Mouse (Mus musculus) neural tube, embryonic 11.5 days (tissue): Measurements from ENCODE around the gene Olfr601. TPM values are rescaled to one million over a fixed set of nuclear protein-coding genes. Genes with fewer than 3 reads are reported as not detected.
"Not testable (repeated sequence)": the region's sequence is repeated elsewhere in the genome, so short reads cannot be mapped to it uniquely, and the experiment has no call there.

Experiments used
- ATAC-seq: fragments of 200-750 bp; cut with Nextera tagmentation; 2 replicates; pipeline ENCODE4 v1.8.0; 2017; ENCODE audit warnings: moderate number of reproducible peaks, mild to moderate bottlenecking, moderate TSS enrichment, moderate library complexity; ENCODE audit not compliant: insufficient read depth, low FRiP score, low TSS enrichment
- DNase-seq: peaks from one replicate; pipeline ENCODE4 v3.0.0-alpha.2; 2015; ENCODE audit warnings: low spot score
- H3K27ac ChIP-seq: fragments of 300-500 bp; sonication (generic); 2 replicates; pipeline ENCODE4 v1.5.1; 2014; ENCODE audit warnings: low read depth, mild to moderate bottlenecking, low read length
- H3K27me3 ChIP-seq: fragments of 300-500 bp; sonication (generic); 2 replicates; pipeline ENCODE4 v1.6.1; 2014; ENCODE audit warnings: mild to moderate bottlenecking, low read length, mixed read lengths; ENCODE audit not compliant: control insufficient read depth, insufficient read depth
- H3K36me3 ChIP-seq: fragments of 300-500 bp; sonication (generic); 2 replicates; pipeline ENCODE4 v1.6.1; 2014; ENCODE audit warnings: mild to moderate bottlenecking, low read length, moderate library complexity, mixed read lengths; ENCODE audit not compliant: control insufficient read depth, insufficient read depth
- H3K4me1 ChIP-seq: fragments of 300-500 bp; sonication (generic); 2 replicates; pipeline ENCODE4 v1.6.1; 2014; ENCODE audit warnings: low read length, mixed read lengths; ENCODE audit not compliant: control insufficient read depth, insufficient read depth
- H3K4me2 ChIP-seq: fragments of 300-500 bp; sonication (generic); 2 replicates; pipeline ENCODE4 v1.6.1; 2014; ENCODE audit warnings: low read depth, mild to moderate bottlenecking, moderate library complexity
- H3K4me3 ChIP-seq: fragments of 300-500 bp; sonication (generic); 2 replicates; pipeline ENCODE4 v1.5.1; 2014; ENCODE audit warnings: low read depth, low read length
- H3K9ac ChIP-seq: fragments of 300-500 bp; sonication (generic); 2 replicates; pipeline ENCODE4 v1.6.1; 2014; ENCODE audit warnings: mild to moderate bottlenecking, low read length
- H3K9me3 ChIP-seq: fragments of 300-500 bp; sonication (generic); 2 replicates; pipeline ENCODE4 v1.6.1; 2016; ENCODE audit warnings: low read length; ENCODE audit not compliant: control insufficient read depth
- WGBS: fragments of 180-500 bp; shearing (Covaris S2); extraction: QIAGEN DNeasy Blood & Tissue Kit; methylation state at CpG from one replicate; pipeline ENCODE4 v1.1.7; 2014; 5-methylcytosine and 5-hydroxymethylcytosine counted together
- polyA plus RNA-seq: library from polyadenylated mRNA; unstranded; fragments of >200 nt; fragmentation: Nextera tagmentation; extraction: Ambion mirVana; gene quantifications from 2 replicates; pipeline ENCODE4 v1.2.1, GENCODE M21; 2014

Olfr601 gene
- not detected in 2 replicates for polyA plus RNA-seq

- no peak within 1 kb of the TSS for H3K4me2 ChIP-seq
- 92% methylated on average over 1 of the region's 1 CpGs for WGBS
- no peaks in the 10 kb centered on the region for H3K27me3 ChIP-seq
- H3K27ac ChIP-seq: no peak within 1 kb of the TSS
- no peak for ATAC-seq
- no peak within 1 kb of the TSS for H3K9ac ChIP-seq
- no peaks in the 10 kb centered on the region for H3K36me3 ChIP-seq
- no peaks in the 10 kb centered on the region for H3K9me3 ChIP-seq
- H3K4me3 ChIP-seq: no peak within 1 kb of the TSS
- H3K4me1 ChIP-seq: no peaks in the 10 kb centered on the region
- DNase-seq: no peak
These were observed at the start of gene Olfr601 for GRCm38 (mm10) chr7:103362555-103362954. Gene Olfr601 (minus strand): TSS chr7:103362655.

DNA sequence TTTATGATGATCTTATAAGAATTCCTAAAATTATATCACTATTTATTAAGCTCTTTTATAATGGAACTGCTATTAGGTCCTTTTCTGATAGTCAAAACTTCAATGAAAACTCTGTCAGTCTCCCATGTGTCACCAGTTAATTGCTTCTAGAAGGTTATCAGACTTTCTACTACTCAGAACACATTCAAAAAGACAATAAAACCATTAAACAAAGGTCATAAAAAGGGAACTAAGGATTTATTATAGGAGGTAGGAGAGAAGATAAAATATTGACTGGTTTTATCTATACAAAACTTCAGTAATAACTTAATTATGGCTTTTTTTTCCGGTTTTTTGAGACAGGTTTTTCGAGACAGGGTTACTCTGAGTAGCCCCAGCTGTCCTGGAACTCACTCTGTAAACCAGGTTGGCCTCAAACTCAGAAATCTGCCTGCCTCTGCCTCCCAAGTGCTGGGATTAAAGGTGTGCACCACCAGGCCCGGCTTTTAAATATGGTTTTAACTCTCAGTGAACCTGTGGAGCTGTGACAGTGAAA, 44.1 kb upstream of the Olfr601 start:
- not testable (repeated sequence) for DNase-seq, H3K9ac ChIP-seq, H3K4me2 ChIP-seq, H3K4me3 ChIP-seq, H3K36me3 ChIP-seq, ATAC-seq, H3K4me1 ChIP-seq, H3K9me3 ChIP-seq, H3K27me3 ChIP-seq, H3K27ac ChIP-seq
- WGBS: 79% methylated on average over 3 of the region's 3 CpGs

- no peaks in the 10 kb centered on the region for H3K36me3 ChIP-seq
- no peaks in the 10 kb centered on the region for H3K27me3 ChIP-seq
- H3K27ac ChIP-seq: no peak overlapping the region
- no peaks in the 10 kb centered on the region for H3K9me3 ChIP-seq
- H3K9ac ChIP-seq: no peak overlapping the region
- ATAC-seq (no peak), DNase-seq (no peak)
- no peaks in the 10 kb centered on the region for H3K4me1 ChIP-seq
- WGBS: 15% methylated on average over 1 of the region's 1 CpGs
- H3K4me2 ChIP-seq: no peak overlapping the region
- no peak overlapping the region for H3K4me3 ChIP-seq
These were observed 36.5 kb upstream of the Olfr601 start for GRCm38 (mm10) chr7:103398981-103399380.

DNA sequence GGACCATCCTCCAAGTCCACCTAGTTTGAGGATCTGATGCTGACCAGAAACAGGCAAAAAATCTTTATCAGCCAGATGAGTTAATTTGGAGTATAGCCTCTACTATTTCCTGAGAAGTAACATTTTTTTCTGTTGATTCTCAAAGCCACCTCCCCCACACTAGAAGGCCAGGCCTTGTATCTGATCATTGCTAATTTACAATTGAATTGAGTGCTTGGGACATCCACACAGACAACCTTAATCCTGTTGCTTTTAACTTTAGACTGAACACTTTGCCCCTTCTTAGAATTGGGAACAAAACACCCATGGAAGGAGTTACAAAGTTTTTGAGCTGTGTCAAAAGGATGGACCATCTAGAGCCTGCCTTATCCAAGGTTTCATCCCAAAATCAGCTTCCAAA, 35.3 kb upstream of the Olfr601 start:
- no peak overlapping the region for H3K27ac ChIP-seq
- H3K36me3 ChIP-seq: no peaks in the 10 kb centered on the region
- no peak for ATAC-seq
- no peak overlapping the region for H3K4me3 ChIP-seq
- H3K27me3 ChIP-seq: no peaks in the 10 kb centered on the region
- no peaks in the 10 kb centered on the region for H3K9me3 ChIP-seq
- H3K9ac ChIP-seq: no peak overlapping the region
- H3K4me2 ChIP-seq: no peak overlapping the region
- DNase-seq: no peak
- no peaks in the 10 kb centered on the region for H3K4me1 ChIP-seq

- Histone ChIP-seq H3K4me3 (no peak within 1 kb of the TSS), H3K9me3 (no peaks in the 10 kb centered on the region), H3K36me3 (no peaks in the 10 kb centered on the region), H3K9ac (no peak within 1 kb of the TSS), H3K4me1 (no peaks in the 10 kb centered on the region), H3K4me2 (no peak within 1 kb of the TSS), H3K27ac (no peak within 1 kb of the TSS), H3K27me3 (no peaks in the 10 kb centered on the region)
- ATAC-seq (no peak), DNase-seq (no peak)
These were observed 23.6 kb upstream of the Olfr601 start, which contains the start of gene Olfr603 for GRCm38 (mm10) chr7:103386077-103386476. Gene Olfr603 (minus strand): TSS chr7:103386177.

- Histone ChIP-seq H3K27ac (no peak within 1 kb of the TSS), H3K4me3 (no peak within 1 kb of the TSS), H3K9me3 (no peaks in the 10 kb centered on the region), H3K4me1 (no peaks in the 10 kb centered on the region), H3K4me2 (no peak within 1 kb of the TSS), H3K27me3 (no peaks in the 10 kb centered on the region), H3K9ac (no peak within 1 kb of the TSS), H3K36me3 (no peaks in the 10 kb centered on the region)
- DNase-seq (no peak), ATAC-seq (no peak)
These were observed 12.9 kb downstream of the Olfr601 start, which contains the start of gene Olfr600 for GRCm38 (mm10) chr7:103349569-103349968. Gene Olfr600 (minus strand): TSS chr7:103349669.

DNA sequence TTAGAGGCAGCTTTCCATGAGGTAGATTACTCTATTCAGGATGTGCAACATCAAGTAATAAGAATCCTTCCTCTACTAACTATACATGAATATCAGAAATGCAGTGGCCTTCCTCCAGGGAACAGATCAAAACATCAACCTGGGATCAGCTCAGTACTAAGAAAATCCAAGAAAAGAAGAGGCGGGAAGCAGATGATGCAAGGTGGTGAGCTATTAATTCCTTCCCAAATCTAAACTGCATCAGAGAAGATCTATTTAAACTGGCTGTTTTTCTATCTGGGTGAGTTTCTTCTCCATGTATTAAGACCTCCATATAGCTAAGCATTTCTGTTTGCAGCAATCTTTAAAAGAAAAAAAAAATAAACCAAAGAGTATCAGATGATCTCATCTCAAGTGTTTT, 26.8 kb downstream of the Olfr601 start, which contains the start of gene Olfr599:
Olfr599 (plus strand) TSS at position 301 of the 400 bp plus-strand sequence.
- H3K9ac ChIP-seq: no peak within 1 kb of the TSS
- H3K27ac ChIP-seq: no peak within 1 kb of the TSS
- H3K4me1 ChIP-seq: no peaks in the 10 kb centered on the region
- DNase-seq (no peak), ATAC-seq (no peak)
- H3K27me3 ChIP-seq: no peaks in the 10 kb centered on the region
- H3K9me3 ChIP-seq: no peaks in the 10 kb centered on the region
- H3K4me2 ChIP-seq: no peak within 1 kb of the TSS
- H3K36me3 ChIP-seq: no peaks in the 10 kb centered on the region
- H3K4me3 ChIP-seq: no peak within 1 kb of the TSS
- WGBS: 80% methylated on average over 1 of the region's 1 CpGs

DNA sequence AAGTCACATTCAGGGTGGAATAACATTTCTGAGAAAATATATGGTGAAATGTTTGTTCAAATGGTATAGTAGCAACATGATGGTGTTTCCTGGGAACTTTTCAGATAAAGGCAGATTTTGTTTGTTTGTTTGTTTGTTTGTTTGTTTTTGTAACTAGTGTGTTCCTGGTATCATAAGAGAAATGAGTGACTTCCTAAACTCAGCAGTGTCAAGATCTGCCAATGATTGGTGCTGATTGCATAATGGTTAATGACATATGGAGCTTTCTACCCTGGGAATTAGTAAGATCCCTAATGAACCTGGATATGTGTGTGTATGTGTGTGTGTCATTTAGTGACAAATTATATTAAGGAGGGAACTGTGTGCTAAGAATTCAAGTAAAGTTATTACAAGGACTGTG, 39.2 kb downstream of the Olfr601 start, which contains the start of gene Olfr598:
Olfr598 (plus strand) TSS at position 301 of the 400 bp plus-strand sequence.
- Histone ChIP-seq H3K27me3 (no peaks in the 10 kb centered on the region), H3K4me3 (no peak within 1 kb of the TSS), H3K27ac (no peak within 1 kb of the TSS), H3K4me1 (no peaks in the 10 kb centered on the region), H3K36me3 (no peaks in the 10 kb centered on the region), H3K9me3 (no peaks in the 10 kb centered on the region), H3K4me2 (no peak within 1 kb of the TSS), H3K9ac (no peak within 1 kb of the TSS)
- ATAC-seq: no peak
- DNase-seq: no peak

- not testable (repeated sequence) for ATAC-seq, H3K36me3 ChIP-seq, H3K4me1 ChIP-seq, H3K9ac ChIP-seq, H3K27me3 ChIP-seq, H3K4me2 ChIP-seq, DNase-seq, H3K9me3 ChIP-seq, H3K4me3 ChIP-seq, H3K27ac ChIP-seq
- 88% methylated on average over 2 of the region's 2 CpGs for WGBS
These were observed 46.4 kb downstream of the Olfr601 start, which contains the start of gene Olfr597 for GRCm38 (mm10) chr7:103316015-103316414. Gene Olfr597 (plus strand): TSS chr7:103316315.
